Mouse (Mus musculus): ENCODE results near the gene Acot5.
"Not testable (repeated sequence)": the region's sequence is repeated elsewhere in the genome, so short reads cannot be mapped to it uniquely, and the experiment has no call there.

The Acot5 gene

GRCm38 (mm10) chr12:84068986-84069385, at the start of gene Acot5:
Gene Acot5, plus strand, starts transcription at chr12:84069325.
- DNase-seq (ENCODE audit: low read depth, low spot score): no peak

DNA sequence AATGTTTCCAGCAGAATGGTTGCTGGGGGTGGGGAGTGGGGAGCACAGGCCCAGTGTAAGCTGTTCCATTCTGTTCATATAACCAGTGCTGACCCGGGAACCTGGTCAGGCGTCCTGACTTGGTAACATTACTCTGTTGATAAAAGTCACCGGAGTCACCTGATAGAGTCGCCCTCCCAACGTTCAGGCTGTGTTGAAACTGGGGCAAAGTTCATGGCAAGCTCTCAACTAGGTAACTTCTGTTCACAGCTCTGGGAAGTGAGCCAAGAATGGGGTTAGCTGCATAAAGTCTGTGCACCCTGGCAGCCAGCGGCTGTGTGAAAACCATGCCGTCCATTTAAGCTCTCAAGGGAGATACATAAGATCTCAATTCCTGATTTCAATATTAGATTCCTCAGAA, 48.6 kb upstream of the Acot5 start:
- not testable (repeated sequence) for DNase-seq (ENCODE audit: low read depth, low spot score)

- not testable (repeated sequence) for DNase-seq (ENCODE audit: low read depth, low spot score)
Observed at GRCm38 (mm10) chr12:84022266-84022665, 46.9 kb upstream of the Acot5 start.

- no peak for DNase-seq (ENCODE audit: low read depth, low spot score)
Observed at GRCm38 (mm10) chr12:84023052-84023745, 45.9 kb upstream of the Acot5 start.

DNA sequence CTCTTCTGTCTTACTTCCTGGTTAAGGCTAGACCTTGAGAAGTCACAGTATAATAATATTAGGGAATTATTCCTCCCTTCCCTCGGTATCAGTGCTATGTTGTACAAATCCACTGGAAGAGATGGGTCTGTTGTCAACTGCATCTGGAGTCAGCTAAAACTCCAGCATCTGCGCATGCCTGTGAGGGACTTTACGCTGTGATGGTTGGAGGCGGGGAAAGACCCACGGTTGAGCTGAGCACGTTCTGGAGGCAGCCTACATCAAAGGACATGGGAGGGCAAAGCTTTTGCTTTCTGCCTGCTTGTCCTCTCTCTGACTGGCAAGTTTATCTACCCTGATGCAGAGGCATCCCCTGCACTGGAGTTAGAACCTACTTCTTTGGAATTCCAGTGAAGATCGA, 43.2 kb upstream of the Acot5 start:
- no peak for DNase-seq (ENCODE audit: low read depth, low spot score)

- not testable (repeated sequence) for DNase-seq (ENCODE audit: low read depth, low spot score)
Observed at GRCm38 (mm10) chr12:84028328-84028727, 40.8 kb upstream of the Acot5 start.

DNA sequence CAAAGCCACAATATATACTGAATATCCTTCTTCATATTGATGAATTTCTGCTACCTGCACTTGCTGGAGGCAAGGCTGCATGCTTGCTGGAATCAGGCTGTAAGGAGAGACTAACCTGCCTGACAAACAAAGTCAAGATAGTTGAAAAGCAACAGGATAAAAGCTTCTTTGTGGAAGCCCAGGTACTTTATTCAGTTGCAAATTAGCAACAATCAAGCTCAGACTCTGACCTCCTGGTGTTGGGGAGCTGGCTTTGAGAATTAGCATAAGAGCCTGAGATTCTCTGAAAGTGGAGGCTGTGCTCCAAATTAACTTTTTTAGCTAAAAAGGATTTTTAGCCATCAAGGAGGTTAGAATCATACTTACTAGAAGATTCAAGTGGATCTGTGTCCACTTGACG, 40.1 kb upstream of the Acot5 start:
- not testable (repeated sequence) for DNase-seq (ENCODE audit: low read depth, low spot score)

- peak; percentile 40 for DNase-seq (ENCODE audit: low read depth, low spot score)
Observed at GRCm38 (mm10) chr12:84030659-84031332, 38.3 kb upstream of the Acot5 start.

DNA sequence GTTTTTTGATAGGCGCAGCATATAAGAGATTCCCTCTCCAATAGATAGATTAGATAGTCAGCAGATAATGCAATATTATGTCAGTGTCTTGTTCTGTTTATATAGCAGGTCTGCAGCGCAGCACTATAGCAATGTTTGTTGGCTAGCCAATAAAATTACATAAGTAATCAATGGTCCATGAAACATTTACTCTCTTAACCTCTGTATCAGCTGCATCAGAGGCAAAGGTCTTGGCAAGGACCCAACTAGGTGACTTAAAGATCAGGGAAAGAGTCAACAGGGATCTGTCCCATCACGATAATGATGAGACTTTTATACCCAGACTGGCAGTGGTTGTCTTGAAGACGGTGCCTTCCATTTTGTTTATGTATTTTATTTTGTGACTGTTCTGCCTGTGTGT, 36.3 kb upstream of the Acot5 start:
- DNase-seq (ENCODE audit: low read depth, low spot score): no peak

GRCm38 (mm10) chr12:84033302-84033701, 35.8 kb upstream of the Acot5 start:
- not testable (repeated sequence) for DNase-seq (ENCODE audit: low read depth, low spot score)

GRCm38 (mm10) chr12:84034108-84034507, 35.0 kb upstream of the Acot5 start:
- no peak for DNase-seq (ENCODE audit: low read depth, low spot score)

GRCm38 (mm10) chr12:84038241-84038640, 30.9 kb upstream of the Acot5 start, which contains the start of gene Acot4:
Gene Acot4, plus strand, starts transcription at chr12:84038379.
- not testable (repeated sequence) for DNase-seq (ENCODE audit: low read depth, low spot score)

DNA sequence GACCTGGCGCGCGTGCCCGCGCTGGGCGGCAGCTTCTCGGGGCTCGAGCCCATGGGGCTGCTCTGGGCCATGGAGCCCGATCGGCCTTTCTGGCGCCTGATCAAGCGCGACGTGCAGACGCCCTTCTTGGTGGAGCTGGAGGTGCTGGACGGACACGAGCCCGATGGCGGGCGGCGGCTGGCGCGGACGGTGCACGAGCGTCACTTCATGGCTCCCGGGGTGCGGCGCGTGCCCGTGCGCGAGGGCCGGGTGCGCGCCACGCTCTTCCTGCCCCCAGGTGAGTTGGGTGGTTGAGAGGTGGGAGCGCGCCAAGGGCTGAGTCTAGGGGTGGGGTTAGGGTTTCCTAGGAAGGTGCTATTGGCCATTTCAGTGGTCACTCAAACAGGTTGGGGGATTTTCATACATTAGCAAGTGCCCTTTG, 30.4 kb upstream of the Acot5 start, which contains the start of gene Gm49366:
TSS of gene Gm49366 (plus strand) at position 245 of the 421 bp plus-strand sequence.
- not testable (repeated sequence) for DNase-seq (ENCODE audit: low read depth, low spot score)

GRCm38 (mm10) chr12:84042248-84042647, 26.9 kb upstream of the Acot5 start:
- DNase-seq (ENCODE audit: low read depth, low spot score): no peak

DNA sequence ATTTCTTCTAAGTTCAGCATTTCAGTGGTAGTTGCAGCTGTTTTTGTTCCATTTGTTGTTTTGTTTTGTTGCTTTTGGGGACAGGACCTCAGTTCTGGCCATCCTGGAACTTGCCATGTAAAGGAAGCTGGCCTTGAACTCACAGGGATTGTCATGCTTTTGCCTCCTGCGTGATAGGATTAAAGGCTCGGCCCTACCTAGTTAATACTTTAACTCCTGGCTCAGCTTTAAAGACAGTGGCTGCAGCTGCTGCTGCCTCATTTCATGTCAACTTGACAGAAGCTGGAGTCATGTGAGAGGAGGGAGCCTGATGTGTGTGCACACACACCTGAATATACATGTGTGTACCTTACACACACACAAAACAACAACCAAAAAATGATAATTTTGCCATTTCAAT, 25.1 kb upstream of the Acot5 start:
- DNase-seq (ENCODE audit: low read depth, low spot score): no peak

DNA sequence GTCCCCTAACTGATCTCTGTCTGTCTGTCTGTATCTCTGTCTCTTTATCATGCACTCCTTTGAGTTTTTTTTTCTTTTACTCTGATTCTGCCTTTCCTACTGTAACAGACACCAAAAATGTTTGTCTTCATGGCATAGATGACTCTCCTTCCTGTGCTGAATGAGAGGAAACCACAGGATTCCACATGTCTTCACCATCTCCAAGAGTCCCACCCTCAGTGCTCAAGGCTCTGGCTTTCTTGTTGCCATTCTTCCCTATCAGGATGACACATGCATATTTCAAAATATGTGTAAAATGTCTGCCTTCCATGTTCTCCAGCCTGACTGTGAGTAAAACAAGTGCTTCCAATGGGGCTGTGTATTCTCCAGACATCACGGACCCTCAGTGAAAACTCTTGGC, 22.2 kb upstream of the Acot5 start:
- no peak for DNase-seq (ENCODE audit: low read depth, low spot score)

DNA sequence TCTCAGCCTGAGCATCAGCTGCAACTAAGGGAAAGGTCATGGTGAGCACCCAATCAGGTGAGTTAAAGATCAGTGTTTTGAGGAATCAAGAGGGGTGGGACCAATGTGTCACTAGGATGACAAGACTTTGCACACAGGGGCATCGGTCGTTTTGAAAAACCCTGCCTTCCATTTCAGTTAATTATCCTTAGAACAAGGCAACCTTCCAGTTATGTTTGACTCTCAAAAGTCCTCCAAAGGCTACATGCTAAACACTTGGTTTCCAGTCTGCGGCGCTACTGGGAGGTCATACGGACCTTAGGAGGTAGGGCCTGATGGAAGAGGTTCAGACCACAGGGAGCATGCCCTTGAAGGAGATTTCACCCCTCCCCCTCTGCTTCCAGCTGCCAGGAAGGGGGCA, 18.4 kb upstream of the Acot5 start:
- DNase-seq (ENCODE audit: low read depth, low spot score): not testable (repeated sequence)

DNA sequence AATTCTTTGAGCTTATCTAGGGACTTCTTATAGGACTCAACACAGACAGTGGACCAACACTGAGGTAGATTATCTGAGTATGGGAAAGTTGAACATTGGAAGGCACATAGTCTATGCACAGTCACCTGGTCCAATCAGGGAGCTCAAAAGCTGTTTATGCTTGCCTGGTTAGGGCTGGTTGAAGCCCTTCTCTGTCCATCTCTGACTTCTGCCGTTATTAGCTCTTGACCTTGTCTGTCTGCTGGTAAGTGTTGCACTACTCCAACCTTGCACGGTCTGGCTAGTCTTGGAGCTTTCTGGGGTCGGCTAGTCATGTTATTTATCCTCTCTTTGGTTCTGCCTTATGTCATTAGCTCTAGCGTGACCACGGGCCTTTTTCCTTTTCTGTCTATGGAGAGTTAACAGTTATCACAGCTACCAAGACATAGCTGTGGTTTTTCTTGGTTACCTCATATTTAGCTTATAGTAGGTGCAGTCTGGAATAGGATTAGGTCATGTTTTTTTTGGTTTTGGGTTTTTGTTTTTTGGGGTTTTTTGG, 17.1 kb upstream of the Acot5 start, which contains the start of gene Acot3:
TSS of gene Acot3 (plus strand) at position 208 of the 538 bp plus-strand sequence.
- DNase-seq (ENCODE audit: low read depth, low spot score): no peak

DNA sequence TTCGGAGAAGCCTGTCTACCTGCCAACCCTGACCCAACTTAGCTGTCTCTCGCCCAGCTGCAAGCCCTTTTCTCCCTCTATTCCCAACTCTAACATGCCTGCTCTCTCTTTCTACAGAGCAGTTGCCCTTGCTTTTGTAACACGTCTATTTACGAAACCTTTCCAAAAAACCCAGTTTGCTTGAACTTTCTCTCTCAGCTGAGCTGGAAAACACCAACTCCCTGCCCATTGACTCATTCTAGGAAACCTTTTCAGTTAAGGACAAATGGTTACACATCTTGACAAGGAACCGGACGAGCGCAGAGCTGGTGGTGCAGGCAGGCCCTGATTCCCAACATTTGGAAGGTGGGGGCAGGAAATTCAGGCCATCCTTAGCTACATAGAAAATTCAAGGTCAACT, 16.5 kb upstream of the Acot5 start:
- DNase-seq (ENCODE audit: low read depth, low spot score): no peak

- DNase-seq (ENCODE audit: low read depth, low spot score): no peak
Observed at GRCm38 (mm10) chr12:84053173-84053572, 16.0 kb upstream of the Acot5 start.

- DNase-seq (ENCODE audit: low read depth, low spot score): no peak
Observed at GRCm38 (mm10) chr12:84053679-84054391, 15.3 kb upstream of the Acot5 start.

DNA sequence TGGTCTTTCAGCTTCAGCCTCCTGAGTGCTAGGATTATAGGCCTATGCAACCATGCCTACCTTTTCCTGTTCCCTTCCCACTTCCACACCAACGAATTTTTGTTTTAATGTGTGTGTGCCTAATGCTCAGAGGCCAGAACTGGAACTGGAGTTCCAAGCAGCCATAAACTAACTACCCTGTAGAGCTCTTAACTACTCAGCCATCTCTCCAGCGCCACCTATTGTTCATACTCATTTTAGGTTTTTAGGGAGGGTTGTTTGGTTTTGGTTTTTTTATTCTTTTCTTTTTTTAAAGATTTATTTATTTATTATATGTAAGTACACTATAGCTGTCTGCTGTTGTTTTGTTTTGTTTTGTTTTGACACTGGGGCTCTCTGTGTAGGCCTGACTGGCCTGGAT, 8.2 kb upstream of the Acot5 start:
- no peak for DNase-seq (ENCODE audit: low read depth, low spot score)

All from c-Kit-negative CD71-positive TER-119-positive erythroid progenitor cells, embryonic 14.5 days (primary cell).